Mouse (Mus musculus) hindbrain, postnatal 0 days (tissue): ENCODE measurements at regions not wholly inside any gene's neighbourhood (a gene's known extent, or its start where the extent isn't known, plus 50 kb on each side); places are given as distances from the start of the nearest gene placed in this dataset.

Source experiments
- ATAC-seq: fragments of 200-750 bp; cut with Nextera tagmentation; 2 replicates; pipeline ENCODE4 v1.8.0; 2017; ENCODE audit warnings: mild to moderate bottlenecking, moderate TSS enrichment, moderate library complexity
- DNase-seq: peaks from one replicate; pipeline ENCODE4 v3.0.0-alpha.2; 2015; ENCODE audit warnings: low spot score
- H3K27ac ChIP-seq: fragments of 300-500 bp; sonication (generic); 2 replicates; pipeline ENCODE4 v1.5.1; 2014; ENCODE audit warnings: mild to moderate bottlenecking
- H3K27me3 ChIP-seq: fragments of 300-500 bp; sonication (generic); 2 replicates; pipeline ENCODE4 v1.6.1; 2014; ENCODE audit warnings: low read length, mixed read lengths; ENCODE audit not compliant: insufficient read depth
- H3K36me3 ChIP-seq: fragments of 300-500 bp; sonication (generic); 2 replicates; pipeline ENCODE4 v1.6.1; 2014; ENCODE audit warnings: low read length, mixed read lengths; ENCODE audit not compliant: insufficient read depth
- H3K4me1 ChIP-seq: fragments of 300-500 bp; sonication (generic); 2 replicates; pipeline ENCODE4 v1.6.1; 2014; ENCODE audit warnings: antibody characterized with exemption, low read length, mixed read lengths; ENCODE audit not compliant: insufficient read depth
- H3K4me2 ChIP-seq: fragments of 300-500 bp; sonication (generic); 2 replicates; pipeline ENCODE4 v1.6.1; 2014; ENCODE audit warnings: low read depth, mild to moderate bottlenecking, low read length, moderate library complexity, mixed read lengths
- H3K4me3 ChIP-seq: fragments of 300-500 bp; sonication (generic); 2 replicates; pipeline ENCODE4 v1.5.1; 2014; ENCODE audit warnings: low read length
- H3K9ac ChIP-seq: fragments of 300-500 bp; sonication (generic); replicated peaks from 2 replicates; pipeline ENCODE4 v1.6.1; 2014; ENCODE audit warnings: mild to moderate bottlenecking, low read length, moderate library complexity, mixed read lengths
- H3K9me3 ChIP-seq: fragments of 300-500 bp; sonication (generic); 2 replicates; pipeline ENCODE4 v1.6.1; 2016; ENCODE audit warnings: low read length, mixed read lengths
- CTCF ChIP-seq: IDR thresholded peaks from 2 replicates; pipeline ENCODE4 v1.5.1; 2016; ENCODE audit warnings: antibody characterized with exemption, control low read depth, low read depth
- WGBS: fragments of 180-500 bp; shearing (Covaris S2); extraction: QIAGEN DNeasy Blood & Tissue Kit; methylation state at CpG from one replicate; pipeline ENCODE4 v1.1.7; 2014; 5-methylcytosine and 5-hydroxymethylcytosine counted together

DNA sequence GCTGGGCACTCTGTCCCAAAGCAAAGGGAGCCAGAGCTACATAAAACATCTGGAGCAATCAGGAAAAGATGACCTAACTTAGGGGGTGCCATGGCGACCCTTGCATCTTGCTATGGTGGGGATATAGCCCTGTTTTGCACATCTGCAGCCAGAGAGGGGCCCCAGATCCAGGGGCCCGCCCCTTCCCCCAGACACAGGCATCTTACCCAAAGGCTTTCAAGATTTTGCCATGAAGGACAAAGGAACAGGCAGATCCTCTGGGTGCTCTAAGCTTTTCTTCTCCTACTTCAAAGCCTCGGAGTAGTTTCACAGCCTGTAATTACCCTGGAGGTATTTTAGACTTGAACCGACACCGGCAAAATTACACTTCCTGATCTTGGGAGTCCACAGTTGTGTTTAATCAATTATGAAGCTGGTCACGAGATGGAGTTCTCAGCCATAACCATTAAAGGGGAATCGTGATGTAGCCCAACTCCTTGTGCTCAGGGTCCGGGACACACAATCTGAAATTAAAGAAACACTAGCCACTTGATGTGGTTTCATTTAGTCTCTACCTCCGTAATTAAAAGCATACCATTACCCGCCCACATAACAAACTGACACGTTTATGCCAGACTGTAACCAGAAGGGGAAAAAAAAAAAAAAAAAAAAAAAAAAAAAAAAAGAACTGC lies 565.7 kb downstream of the Bcl11a start:
- Histone ChIP-seq H3K4me3 (no peak overlapping the region), H3K36me3 (no peaks in the 10 kb centered on the region), H3K27ac (no peak overlapping the region), H3K27me3 (no peaks in the 10 kb centered on the region), H3K9me3 (no peaks in the 10 kb centered on the region), H3K9ac (no peak overlapping the region), H3K4me2 (no peak overlapping the region), H3K4me1 (no peaks in the 10 kb centered on the region)
- no peak for TF ChIP-seq CTCF
- no peak for ATAC-seq
- DNase-seq = no peak
- 69% methylated on average over 11 of the region's 11 CpGs for WGBS

DNA sequence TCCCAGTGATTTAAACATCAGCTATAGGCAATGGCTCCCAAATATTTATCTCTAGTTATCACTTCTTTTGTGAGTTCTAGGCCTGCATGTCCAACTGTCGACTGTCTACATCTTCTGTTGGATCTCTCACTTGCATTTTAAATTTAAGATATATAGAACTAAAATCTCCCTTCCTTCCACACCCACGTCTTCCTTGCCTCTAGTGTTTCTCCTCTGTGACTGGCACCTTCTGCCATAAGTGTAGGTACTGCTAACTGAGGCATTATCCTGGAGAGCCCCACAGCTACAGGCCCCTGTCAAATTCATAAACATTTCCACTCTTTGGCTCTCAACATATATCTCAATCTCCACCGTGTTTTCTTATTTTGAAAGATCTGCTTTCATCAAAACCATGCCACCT lies 575.0 kb downstream of the Bcl11a start:
- WGBS = 85% methylated on average over 3 of the region's 3 CpGs
- no peak for ATAC-seq
- Histone ChIP-seq H3K36me3 (no peaks in the 10 kb centered on the region), H3K9me3 (no peaks in the 10 kb centered on the region), H3K27ac (no peak overlapping the region), H3K4me1 (no peaks in the 10 kb centered on the region), H3K9ac (no peak overlapping the region), H3K4me2 (no peak overlapping the region), H3K4me3 (no peak overlapping the region), H3K27me3 (no peaks in the 10 kb centered on the region)
- no peak for DNase-seq
- no peak for TF ChIP-seq CTCF

GRCm38 (mm10) chr11:24664082-24664481 lies 586.2 kb downstream of the Bcl11a start:
- H3K27me3 ChIP-seq = no peaks in the 10 kb centered on the region
- no peaks in the 10 kb centered on the region for H3K9me3 ChIP-seq
- no peak overlapping the region for H3K4me2 ChIP-seq
- DNase-seq = no peak
- H3K4me3 ChIP-seq = no peak overlapping the region
- no peaks in the 10 kb centered on the region for H3K36me3 ChIP-seq
- H3K27ac ChIP-seq = no peak overlapping the region
- no peaks in the 10 kb centered on the region for H3K4me1 ChIP-seq
- no peak for TF ChIP-seq CTCF
- no peak overlapping the region for H3K9ac ChIP-seq
- no peak for ATAC-seq
- WGBS = 83% methylated on average over 4 of the region's 4 CpGs

DNA sequence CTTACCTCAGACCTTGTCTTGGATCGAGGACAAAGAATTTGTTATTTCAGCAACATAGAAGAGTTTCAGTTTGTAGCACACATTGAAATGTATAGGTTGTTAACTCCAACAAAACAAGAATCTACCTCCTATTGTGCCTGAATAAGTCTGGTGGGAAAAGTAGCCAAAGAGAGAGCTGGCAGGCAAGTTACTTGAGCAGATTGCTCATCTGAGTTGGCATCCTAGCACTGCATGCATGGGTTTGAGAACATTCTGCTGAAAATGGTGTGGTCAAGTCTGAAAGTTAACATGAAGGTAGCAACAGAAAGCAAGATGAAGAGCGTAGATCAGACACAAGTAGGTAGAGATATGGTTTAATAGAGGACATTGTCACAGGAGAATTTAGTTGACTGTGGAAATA lies 587.5 kb downstream of the Bcl11a start:
- no peaks in the 10 kb centered on the region for H3K4me1 ChIP-seq
- H3K27ac ChIP-seq = no peak overlapping the region
- H3K9ac ChIP-seq = no peak overlapping the region
- WGBS = 81% methylated on average over 2 of the region's 2 CpGs
- DNase-seq (no peak), ATAC-seq (no peak)
- no peaks in the 10 kb centered on the region for H3K27me3 ChIP-seq
- no peak overlapping the region for H3K4me2 ChIP-seq
- TF ChIP-seq CTCF = no peak
- no peak overlapping the region for H3K4me3 ChIP-seq
- no peaks in the 10 kb centered on the region for H3K36me3 ChIP-seq
- no peaks in the 10 kb centered on the region for H3K9me3 ChIP-seq

- no peaks in the 10 kb centered on the region for H3K36me3 ChIP-seq
- ATAC-seq = no peak
- no peak overlapping the region for H3K4me2 ChIP-seq
- H3K4me3 ChIP-seq = no peak overlapping the region
- H3K9ac ChIP-seq = no peak overlapping the region
- no peak for TF ChIP-seq CTCF
- H3K27ac ChIP-seq = no peak overlapping the region
- no peaks in the 10 kb centered on the region for H3K27me3 ChIP-seq
- no peaks in the 10 kb centered on the region for H3K9me3 ChIP-seq
- no peaks in the 10 kb centered on the region for H3K4me1 ChIP-seq
- WGBS = 95% methylated on average over 4 of the region's 4 CpGs
- no peak for DNase-seq
Measured at GRCm38 (mm10) chr11:24671662-24672061, 593.8 kb downstream of the Bcl11a start.

GRCm38 (mm10) chr11:24673248-24674207 lies 595.7 kb downstream of the Bcl11a start:
- no peak overlapping the region for H3K9ac ChIP-seq
- no peaks in the 10 kb centered on the region for H3K36me3 ChIP-seq
- no peak overlapping the region for H3K27ac ChIP-seq
- H3K4me2 ChIP-seq = no peak overlapping the region
- no peak for TF ChIP-seq CTCF
- no peaks in the 10 kb centered on the region for H3K9me3 ChIP-seq
- H3K27me3 ChIP-seq = no peaks in the 10 kb centered on the region
- ATAC-seq (no peak), DNase-seq (peak; percentile 12)
- H3K4me3 ChIP-seq = no peak overlapping the region
- 78% methylated on average over 7 of the region's 7 CpGs for WGBS
- no peaks in the 10 kb centered on the region for H3K4me1 ChIP-seq

GRCm38 (mm10) chr11:24674208-24674571 lies 596.3 kb downstream of the Bcl11a start:
- Histone ChIP-seq H3K4me3 (no peak overlapping the region), H3K4me1 (no peaks in the 10 kb centered on the region), H3K27ac (no peak overlapping the region), H3K27me3 (no peaks in the 10 kb centered on the region), H3K36me3 (no peaks in the 10 kb centered on the region), H3K4me2 (no peak overlapping the region), H3K9ac (no peak overlapping the region), H3K9me3 (no peaks in the 10 kb centered on the region)
- no peak for TF ChIP-seq CTCF
- DNase-seq (no peak), ATAC-seq (no peak)
- 68% methylated on average over 4 of the region's 4 CpGs for WGBS
